Mouse (Mus musculus): ENCODE results near the gene Lamtor2. TPM values are rescaled to one million over a fixed set of nuclear protein-coding genes. Genes with fewer than 3 reads are reported as not detected.

Lamtor2 gene
- polyA plus RNA-seq, 1 experiment from 2014 or later = 134 TPM

DNA sequence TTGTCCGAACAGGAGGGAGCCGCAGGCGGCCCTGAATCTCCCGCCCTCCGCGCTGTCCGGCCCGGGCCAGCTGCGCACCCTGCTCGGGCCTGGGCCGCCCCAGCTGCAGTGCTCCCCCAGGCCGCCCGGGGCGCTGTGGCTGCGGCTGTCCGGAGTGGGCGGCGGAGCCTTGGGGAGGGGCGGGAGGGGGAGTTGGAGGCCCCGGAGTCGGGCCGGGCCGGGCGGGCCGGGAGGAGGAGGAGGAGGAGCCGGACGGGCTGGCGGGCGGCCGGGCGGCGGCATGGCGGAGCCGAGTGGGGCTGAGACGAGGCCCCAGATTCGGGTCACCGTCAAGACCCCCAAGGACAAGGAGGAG is 628 bp upstream of the Lamtor2 start, which contains the start of gene Ubqln4:
TSS of gene Ubqln4 (plus strand) at position 234 of the 355 bp plus-strand sequence.
- Histone ChIP-seq H3K4me3 (replicated peaks) (peak within 1 kb of the TSS; percentile 86), H3K9ac (replicated peaks) (peak within 1 kb of the TSS; percentile 86)

DNA sequence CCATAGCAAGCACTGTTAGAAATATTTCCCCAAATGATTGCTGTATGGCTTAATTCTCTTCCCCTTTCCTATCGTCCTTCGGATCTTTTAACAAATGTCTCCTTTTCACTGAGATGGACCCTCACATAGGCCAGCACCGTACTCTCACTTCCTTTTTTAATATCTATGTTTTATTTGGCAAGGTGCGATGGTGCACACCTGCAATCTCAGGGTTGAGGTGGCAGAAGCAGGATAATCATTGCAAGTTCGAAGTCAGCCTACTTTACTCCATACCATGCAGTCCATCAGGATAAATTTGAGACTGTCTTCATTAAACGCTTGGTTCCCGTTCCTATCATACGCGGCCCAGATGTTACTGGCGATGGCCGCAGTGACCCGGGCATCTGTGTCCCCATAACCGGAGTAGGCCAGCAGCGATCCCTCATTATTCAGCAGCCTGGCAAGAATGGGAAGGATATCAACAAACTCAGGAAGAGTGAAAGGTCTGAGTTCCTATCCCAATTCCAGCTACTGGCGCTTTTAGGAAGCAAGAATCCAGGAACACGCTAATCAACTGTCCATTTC is 710 bp downstream of the Lamtor2 start:
- WGBS = 24% methylated on average over 16 of the region's 16 CpGs
- H3K9ac ChIP-seq (replicated peaks) = peak overlapping the region; percentile 60
- no peak for ATAC-seq (ENCODE audit: insufficient number of reproducible peaks, insufficient read depth, low FRiP score, low TSS enrichment, low read depth)
- H3K9me3 ChIP-seq = no peaks in the 10 kb centered on the region
- peak overlapping the region; percentile 74 for H3K27ac ChIP-seq
- H3K27me3 ChIP-seq = no peaks in the 10 kb centered on the region
- peaks cover 22% of the 10 kb centered on the region for H3K4me1 ChIP-seq (replicated peaks)
- peaks cover 19% of the 10 kb centered on the region for H3K36me3 ChIP-seq
- H3K4me2 ChIP-seq = peak overlapping the region; percentile 71
- H3K4me3 ChIP-seq (replicated peaks) = peak overlapping the region; percentile 86

More for the DNA sequence above, 628 bp upstream of the Lamtor2 start, which contains the start of gene Ubqln4:
- Histone ChIP-seq H3K36me3 (peaks cover 32% of the 10 kb centered on the region), H3K4me2 (peak within 1 kb of the TSS; percentile 71), H3K4me1 (replicated peaks) (peaks cover 20% of the 10 kb centered on the region), H3K27ac (peak within 1 kb of the TSS; percentile 95), H3K27me3 (no peaks in the 10 kb centered on the region), H3K9me3 (no peaks in the 10 kb centered on the region)
- WGBS = under 1% methylated on average over 25 of the region's 37 CpGs
- ATAC-seq (ENCODE audit: insufficient number of reproducible peaks, insufficient read depth, low FRiP score, low TSS enrichment, low read depth) = peak; percentile 79

DNA sequence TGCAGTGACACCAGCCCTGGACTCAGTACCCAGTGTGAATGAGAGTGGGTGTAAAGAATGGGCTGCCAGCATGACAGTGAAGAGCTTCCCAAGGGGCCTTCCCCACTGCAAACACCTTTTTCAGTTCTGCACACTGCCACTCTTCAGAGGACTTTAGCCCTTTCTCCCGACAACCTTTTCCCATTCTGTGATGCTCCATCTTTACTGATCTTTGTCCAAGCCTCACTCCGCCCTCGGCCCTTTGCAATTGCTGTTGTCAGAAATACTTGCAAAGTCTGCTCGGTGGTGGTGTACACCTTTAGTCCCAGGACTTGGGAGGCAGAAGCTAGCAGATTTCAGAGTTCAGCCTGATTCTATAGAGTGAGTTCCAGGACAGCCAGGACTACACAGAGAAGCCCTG is 1.3 kb downstream of the Lamtor2 start:
- WGBS = 90% methylated on average over 4 of the region's 4 CpGs
- H3K9me3 ChIP-seq = no peaks in the 10 kb centered on the region
- H3K27me3 ChIP-seq = no peaks in the 10 kb centered on the region
- H3K4me1 ChIP-seq (replicated peaks) = peaks cover 22% of the 10 kb centered on the region
- H3K4me3 ChIP-seq (replicated peaks) = peak overlapping the region; percentile 86
- H3K4me2 ChIP-seq = peak overlapping the region; percentile 71
- 0 out of 2 replicates have a peak overlapping the region, but pooled peaks have one; percentile 17 for H3K27ac ChIP-seq
- ATAC-seq (ENCODE audit: insufficient number of reproducible peaks, insufficient read depth, low FRiP score, low TSS enrichment, low read depth) = no peak
- peaks cover 13% of the 10 kb centered on the region for H3K36me3 ChIP-seq
- peak overlapping the region; percentile 60; the same call in 1 of the 2 replicates for H3K9ac ChIP-seq (replicated peaks)

DNA sequence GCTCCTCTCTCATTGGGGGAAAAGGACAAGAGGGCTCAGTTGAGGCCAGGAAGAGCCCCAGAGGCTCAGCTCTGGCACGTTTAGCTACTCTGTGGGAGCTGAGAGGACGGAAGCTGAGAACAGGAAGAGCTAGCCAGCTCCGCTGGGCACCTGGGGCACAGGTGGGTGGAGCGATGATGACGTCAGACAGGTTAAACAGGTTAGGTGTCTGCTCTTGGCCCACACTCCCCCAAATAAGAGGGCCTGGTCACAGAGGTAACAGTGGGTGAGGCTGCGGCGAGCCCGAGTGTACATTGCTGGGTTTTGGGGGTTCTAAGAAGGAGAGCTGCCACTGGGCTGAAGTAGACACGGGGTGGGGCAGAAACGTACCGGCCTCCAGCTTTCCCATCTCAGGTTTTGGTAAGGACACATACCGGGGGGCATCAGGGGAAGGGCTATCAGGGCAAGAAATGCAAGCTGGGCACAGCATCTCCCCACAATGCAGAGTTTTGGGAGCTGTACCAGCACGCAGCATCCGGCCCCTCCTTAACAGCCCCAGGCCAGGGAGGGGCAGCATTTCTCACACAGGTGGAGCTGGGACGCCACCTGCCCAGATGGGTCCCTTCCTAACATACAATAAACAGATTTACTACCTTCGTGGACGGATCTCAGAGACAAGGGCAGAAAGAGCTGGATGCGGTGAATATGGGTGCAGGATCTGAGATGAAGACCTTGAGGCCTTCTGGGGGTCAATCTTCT is 4.5 kb downstream of the Lamtor2 start, which contains the start of gene Rab25:
TSS of gene Rab25 (minus strand) at position 121 of the 738 bp plus-strand sequence.
- 42% methylated on average over 18 of the region's 18 CpGs for WGBS
- Histone ChIP-seq H3K4me2 (no peak within 1 kb of the TSS), H3K4me3 (replicated peaks) (0 out of 2 replicates have a peak within 1 kb of the TSS, but pooled peaks have one; percentile 3), H3K9me3 (no peaks in the 10 kb centered on the region), H3K27me3 (no peaks in the 10 kb centered on the region), H3K9ac (replicated peaks) (no peak within 1 kb of the TSS), H3K36me3 (no peaks in the 10 kb centered on the region), H3K4me1 (replicated peaks) (peaks cover 20% of the 10 kb centered on the region), H3K27ac (peak within 1 kb of the TSS; percentile 7; the same call in 1 of the 2 replicates)
- no peak for ATAC-seq (ENCODE audit: insufficient number of reproducible peaks, insufficient read depth, low FRiP score, low TSS enrichment, low read depth)

DNA sequence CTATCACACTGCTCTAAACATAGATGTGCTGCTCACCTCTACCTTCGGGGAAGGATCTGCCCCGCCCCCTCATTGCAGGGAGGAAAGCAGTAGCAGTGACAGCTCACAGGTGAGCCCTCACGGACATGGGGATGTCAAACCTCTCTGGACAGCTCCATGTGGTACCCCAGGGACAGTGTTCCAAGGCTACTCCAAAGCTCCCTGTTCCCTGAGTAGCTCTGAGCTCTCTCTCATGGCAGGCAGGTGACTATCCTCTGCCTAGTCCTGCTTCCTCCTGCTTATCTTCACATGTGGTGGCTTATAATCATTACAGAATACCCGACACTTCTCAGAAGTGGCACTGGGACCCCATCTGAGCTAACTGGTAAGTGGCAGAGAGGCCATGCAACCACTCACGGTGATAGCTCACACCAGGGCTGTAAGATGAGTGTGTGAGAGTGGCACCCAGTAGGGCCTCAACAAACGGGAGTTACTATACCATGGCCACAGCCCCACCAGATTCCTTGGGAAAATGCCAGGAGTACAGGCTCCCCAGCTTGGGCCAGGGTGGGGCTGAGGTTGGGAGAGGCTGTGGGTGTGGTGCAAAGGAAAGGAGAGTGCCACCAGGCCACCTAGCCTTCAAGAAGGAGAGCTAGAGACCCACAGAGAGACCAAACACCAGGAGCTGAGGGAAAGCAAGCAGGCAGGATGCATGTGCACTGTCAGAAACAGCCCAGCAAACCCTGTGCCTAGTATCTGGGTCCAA is 6.0 kb downstream of the Lamtor2 start:
- H3K4me1 ChIP-seq (replicated peaks) = peaks cover 15% of the 10 kb centered on the region
- no peak overlapping the region for H3K27ac ChIP-seq
- no peaks in the 10 kb centered on the region for H3K9me3 ChIP-seq
- no peak for ATAC-seq (ENCODE audit: insufficient number of reproducible peaks, insufficient read depth, low FRiP score, low TSS enrichment, low read depth)
- H3K36me3 ChIP-seq = no peaks in the 10 kb centered on the region
- H3K9ac ChIP-seq (replicated peaks) = no peak overlapping the region
- H3K27me3 ChIP-seq = no peaks in the 10 kb centered on the region
- H3K4me3 ChIP-seq (replicated peaks) = no peak overlapping the region
- 72% methylated on average over 6 of the region's 6 CpGs for WGBS
- H3K4me2 ChIP-seq = no peak overlapping the region

DNA sequence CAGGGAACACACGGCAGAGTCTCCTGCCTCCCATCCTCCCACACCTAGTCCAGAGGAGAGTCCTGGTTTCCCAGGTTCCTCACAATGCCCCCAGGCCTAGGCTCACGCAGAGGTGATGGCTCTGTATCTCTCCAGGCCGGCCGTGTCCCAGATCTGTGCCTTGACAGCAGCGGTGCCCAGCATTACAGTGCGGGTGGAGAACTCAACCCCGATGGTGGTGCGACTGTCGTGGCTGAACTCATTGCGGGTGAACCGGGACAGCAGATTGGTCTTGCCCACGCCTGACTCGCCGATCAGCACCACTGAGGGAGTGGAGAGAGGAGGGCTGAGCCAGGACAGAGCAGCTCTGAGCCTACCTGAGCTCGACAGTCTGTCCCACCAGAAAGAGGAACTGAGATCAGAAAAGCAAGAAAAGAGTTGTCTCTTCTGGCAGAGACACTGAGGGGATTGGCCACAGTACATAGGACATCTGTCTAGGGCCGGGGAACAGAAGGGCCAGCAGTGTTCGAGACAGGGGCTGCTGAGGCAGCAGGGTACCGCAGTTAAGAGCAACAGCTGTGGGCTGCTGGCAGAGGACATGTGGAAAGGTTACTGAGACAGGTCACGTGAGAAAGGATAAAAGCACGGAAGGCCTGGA is 7.8 kb downstream of the Lamtor2 start:
- 52% methylated on average over 20 of the region's 20 CpGs for WGBS
- Histone ChIP-seq H3K4me2 (no peak overlapping the region), H3K27ac (peak overlapping the region; percentile 5; the same call in 1 of the 2 replicates), H3K4me1 (replicated peaks) (peaks cover 10% of the 10 kb centered on the region), H3K4me3 (replicated peaks) (no peak overlapping the region), H3K9me3 (no peaks in the 10 kb centered on the region), H3K36me3 (peaks cover 18% of the 10 kb centered on the region), H3K9ac (replicated peaks) (no peak overlapping the region; the same call in 1 of the 2 replicates), H3K27me3 (no peaks in the 10 kb centered on the region)
- no peak for ATAC-seq (ENCODE audit: insufficient number of reproducible peaks, insufficient read depth, low FRiP score, low TSS enrichment, low read depth)

DNA sequence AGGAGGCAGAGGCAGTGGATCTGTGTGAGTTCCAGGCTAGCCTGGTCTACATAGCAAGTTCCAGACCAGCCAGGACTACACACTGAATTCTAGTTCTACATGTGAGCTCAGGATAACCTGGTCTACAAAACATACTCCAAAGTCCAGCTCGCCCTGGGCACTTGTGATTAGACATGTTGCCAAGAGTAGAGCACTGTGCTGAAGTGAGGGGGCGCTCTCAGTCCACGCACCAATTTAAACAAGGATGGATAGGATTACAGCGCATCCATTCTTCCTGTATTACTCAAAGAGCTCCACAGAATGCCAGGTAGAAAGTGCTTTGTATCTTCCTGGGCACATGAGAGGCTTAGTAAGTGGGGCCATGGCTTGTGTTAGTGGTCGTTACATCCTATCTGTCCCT is 8.4 kb downstream of the Lamtor2 start:
- no peak overlapping the region for H3K4me2 ChIP-seq
- no peak overlapping the region for H3K9ac ChIP-seq (replicated peaks)
- WGBS = 41% methylated on average over 5 of the region's 5 CpGs
- H3K36me3 ChIP-seq = peaks cover 23% of the 10 kb centered on the region
- H3K4me3 ChIP-seq (replicated peaks) = no peak overlapping the region
- no peaks in the 10 kb centered on the region for H3K9me3 ChIP-seq
- peaks cover 13% of the 10 kb centered on the region for H3K4me1 ChIP-seq (replicated peaks)
- no peaks in the 10 kb centered on the region for H3K27me3 ChIP-seq
- no peak overlapping the region for H3K27ac ChIP-seq
- no peak for ATAC-seq (ENCODE audit: insufficient number of reproducible peaks, insufficient read depth, low FRiP score, low TSS enrichment, low read depth)

DNA sequence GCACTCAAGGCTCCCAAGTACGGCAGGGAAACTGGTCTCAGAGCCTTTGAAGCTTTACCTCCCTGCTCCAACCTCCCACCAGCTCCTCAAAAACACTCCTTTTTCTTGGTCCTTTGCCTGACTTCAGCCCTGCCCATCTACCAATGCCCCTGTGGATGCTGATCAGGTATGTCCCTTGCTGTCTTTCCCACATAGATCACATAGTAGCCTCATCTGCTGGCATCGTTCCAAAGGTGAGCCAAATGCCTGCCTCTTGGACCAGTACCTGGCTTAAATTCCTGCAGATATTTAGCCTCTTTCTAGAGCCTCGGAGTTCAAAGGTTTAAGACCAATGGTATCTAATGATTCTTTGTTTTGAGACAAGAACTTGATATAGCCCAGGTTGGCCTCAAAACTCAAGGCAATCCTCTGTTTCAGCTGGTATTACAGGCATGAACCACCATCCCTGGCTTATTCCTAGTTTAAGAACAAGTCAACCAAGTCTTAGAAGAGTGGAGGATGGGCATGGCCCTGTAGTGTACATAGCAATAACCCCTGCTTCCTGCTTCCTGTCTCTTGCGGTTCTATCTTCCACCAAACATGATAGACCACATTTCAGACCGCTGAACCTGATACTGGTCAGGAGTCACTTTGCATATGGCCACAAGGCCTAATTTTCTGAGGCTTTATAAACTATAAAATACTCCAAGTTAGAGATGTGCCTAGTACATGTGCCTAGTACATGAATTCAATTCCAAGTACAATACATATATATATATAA is 9.0 kb downstream of the Lamtor2 start:
- no peak overlapping the region for H3K4me3 ChIP-seq (replicated peaks)
- no peak overlapping the region for H3K4me2 ChIP-seq

DNA sequence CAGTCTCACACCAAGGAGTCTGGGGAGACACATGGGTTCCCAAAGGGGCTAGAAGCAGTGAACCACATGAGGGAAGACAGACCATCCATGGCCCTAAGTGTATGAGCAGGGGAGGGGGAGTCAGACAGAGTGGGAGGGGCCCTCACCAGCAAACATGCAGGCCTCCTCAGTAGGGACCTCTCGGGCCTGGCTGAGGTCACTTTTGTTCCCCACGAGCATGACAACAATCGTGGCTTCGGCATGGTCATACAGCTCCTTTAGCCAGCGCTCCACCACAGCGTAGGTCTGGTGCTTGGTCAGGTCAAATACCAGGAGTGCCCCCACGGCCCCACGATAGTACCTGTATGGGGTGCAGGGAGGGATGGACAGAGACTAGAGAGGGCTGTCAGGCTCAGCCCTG is 9.7 kb downstream of the Lamtor2 start:
- peaks cover 34% of the 10 kb centered on the region for H3K36me3 ChIP-seq
- H3K27me3 ChIP-seq = no peaks in the 10 kb centered on the region
- no peaks in the 10 kb centered on the region for H3K9me3 ChIP-seq
- peaks cover 24% of the 10 kb centered on the region for H3K4me1 ChIP-seq (replicated peaks)
- H3K4me2 ChIP-seq = no peak overlapping the region
- no peak for ATAC-seq (ENCODE audit: insufficient number of reproducible peaks, insufficient read depth, low FRiP score, low TSS enrichment, low read depth)
- 0 out of 2 replicates have a peak overlapping the region, but pooled peaks have one; percentile 17 for H3K27ac ChIP-seq
- H3K9ac ChIP-seq (replicated peaks) = no peak overlapping the region
- 82% methylated on average over 8 of the region's 8 CpGs for WGBS
- H3K4me3 ChIP-seq (replicated peaks) = no peak overlapping the region

More for the DNA sequence above, 9.0 kb downstream of the Lamtor2 start:
- Histone ChIP-seq H3K9me3 (no peaks in the 10 kb centered on the region), H3K36me3 (peaks cover 27% of the 10 kb centered on the region), H3K9ac (replicated peaks) (no peak overlapping the region), H3K4me1 (replicated peaks) (peaks cover 17% of the 10 kb centered on the region), H3K27me3 (no peaks in the 10 kb centered on the region), H3K27ac (no peak overlapping the region)
- no peak for ATAC-seq (ENCODE audit: insufficient number of reproducible peaks, insufficient read depth, low FRiP score, low TSS enrichment, low read depth)
- 70% methylated on average over 5 of the region's 5 CpGs for WGBS

DNA sequence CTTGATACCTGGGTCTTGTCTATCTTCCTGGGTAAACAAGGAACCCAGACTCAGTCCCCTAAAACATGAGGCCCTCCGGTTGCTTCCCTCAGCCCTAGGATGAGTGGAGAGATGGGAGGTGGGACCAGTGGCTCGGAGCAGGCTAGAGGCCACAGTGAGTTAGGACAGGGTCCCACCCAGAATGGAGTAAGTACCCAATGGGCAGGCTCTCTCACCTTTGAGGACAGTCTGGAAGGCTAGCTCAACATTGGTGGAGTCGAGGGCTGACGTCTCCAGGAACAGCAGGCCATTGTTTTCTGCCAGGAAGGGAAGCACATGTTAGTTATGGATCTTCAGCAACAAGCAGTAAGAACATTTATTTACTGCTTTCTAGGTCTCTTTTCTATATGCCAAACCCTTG is 10.4 kb downstream of the Lamtor2 start:
- no peak overlapping the region for H3K4me2 ChIP-seq
- WGBS = 66% methylated on average over 4 of the region's 4 CpGs
- ATAC-seq (ENCODE audit: insufficient number of reproducible peaks, insufficient read depth, low FRiP score, low TSS enrichment, low read depth) = no peak
- H3K9me3 ChIP-seq = no peaks in the 10 kb centered on the region
- H3K27me3 ChIP-seq = no peaks in the 10 kb centered on the region
- H3K4me1 ChIP-seq (replicated peaks) = peaks cover 28% of the 10 kb centered on the region
- peaks cover 41% of the 10 kb centered on the region for H3K36me3 ChIP-seq
- H3K4me3 ChIP-seq (replicated peaks) = no peak overlapping the region
- peak overlapping the region; percentile 53; the same call in 1 of the 2 replicates for H3K27ac ChIP-seq
- H3K9ac ChIP-seq (replicated peaks) = no peak overlapping the region

Measured in limb, embryonic 12.5 days (tissue).